ENCODE assay signal across 9 mouse cellular contexts in genomic region chr7:31053882-31054447, GRCm38 (mm10). TPM values are rescaled to one million over a fixed set of nuclear protein-coding genes. Genes with fewer than 3 reads are reported as not detected.
DNase-seq lines count a peak whose midpoint lies in the region; ATAC-seq lines count a peak whose summit lies in the region.
"Had no signal": no experiment of that assay in that cellular context is flagged by ENCODE, and none has a peak within 500 bp of the region (broad histone marks: within the 10 kb centered on the region; RNA-seq: fewer than 3 reads in every experiment).

No protein-coding gene starts in this region.

- no peak for ATAC-seq in heart, embryonic 11.5 days (replicated peaks; ENCODE audit: insufficient number of reproducible peaks, low FRiP score, low TSS enrichment)
- ATAC-seq in liver, embryonic 16.5 days (ENCODE audit: low read depth): no peak
- no peak for ATAC-seq in midbrain, embryonic 15.5 days (replicated peaks)
- ATAC-seq in hindbrain, embryonic 11.5 days (ENCODE audit: low FRiP score): no peak
- ATAC-seq in midbrain, embryonic 14.5 days (ENCODE audit: low FRiP score, low TSS enrichment): no peak

- no peaks in the 10 kb centered on the region for H3K9me3 ChIP-seq in heart, embryonic 11.5 days (replicated peaks; ENCODE audit: control insufficient read depth, low read length)
- H3K9me3 ChIP-seq in liver, embryonic 16.5 days (replicated peaks; ENCODE audit: control insufficient read depth, low read length): no peaks in the 10 kb centered on the region
- H3K9me3 ChIP-seq in midbrain, embryonic 15.5 days: no peaks in the 10 kb centered on the region
- H3K9me3 ChIP-seq in hindbrain, embryonic 11.5 days (ENCODE audit: control insufficient read depth, low read length): no peaks in the 10 kb centered on the region
- no peaks in the 10 kb centered on the region for H3K9me3 ChIP-seq in midbrain, embryonic 14.5 days (ENCODE audit: control insufficient read depth, low read length)

- WGBS in heart, embryonic 11.5 days (ENCODE audit: insufficient replicate concordance): 24% methylated on average over 10 of the region's 10 CpGs
- WGBS in liver, embryonic 16.5 days (ENCODE audit: insufficient replicate concordance): 40% methylated on average over 10 of the region's 10 CpGs
- 32% methylated on average over 10 of the region's 10 CpGs for WGBS in midbrain, embryonic 15.5 days
- WGBS in hindbrain, embryonic 11.5 days: 31% methylated on average over 10 of the region's 10 CpGs
- WGBS in midbrain, embryonic 14.5 days: 33% methylated on average over 10 of the region's 10 CpGs

- peak overlapping the region; percentile 58 for H3K4me2 ChIP-seq in heart, embryonic 11.5 days
- H3K4me2 ChIP-seq in liver, embryonic 16.5 days (ENCODE audit: low read depth, low read length): peak overlapping the region; percentile 50
- H3K4me2 ChIP-seq in midbrain, embryonic 15.5 days: no peak overlapping the region
- H3K4me2 ChIP-seq in hindbrain, embryonic 11.5 days (replicated peaks; ENCODE audit: low read depth, low read length): no peak overlapping the region
- no peak overlapping the region for H3K4me2 ChIP-seq in midbrain, embryonic 14.5 days (ENCODE audit: low read length)

- H3K9ac ChIP-seq in heart, embryonic 11.5 days (ENCODE audit: low read depth, low read length): peak overlapping the region; percentile 67
- H3K9ac ChIP-seq in liver, embryonic 16.5 days (ENCODE audit: low read depth, low read length): no peak overlapping the region
- H3K9ac ChIP-seq in midbrain, embryonic 15.5 days: no peak overlapping the region
- H3K9ac ChIP-seq in hindbrain, embryonic 11.5 days (ENCODE audit: low read depth, low read length): no peak overlapping the region
- no peak overlapping the region for H3K9ac ChIP-seq in midbrain, embryonic 14.5 days (replicated peaks; ENCODE audit: low read length)
- H3K9ac ChIP-seq: hindbrain, embryonic 14.5 days had no signal

- H3K27ac ChIP-seq in heart, embryonic 11.5 days (ENCODE audit: low read depth, low read length): peak overlapping the region; percentile 95
- H3K27ac ChIP-seq in liver, embryonic 16.5 days (ENCODE audit: low read length): peak overlapping the region; percentile 72; the same call in 1 of the 2 replicates
- H3K27ac ChIP-seq in midbrain, embryonic 15.5 days: no peak overlapping the region
- H3K27ac ChIP-seq in hindbrain, embryonic 11.5 days (ENCODE audit: low read depth, low read length): no peak overlapping the region
- no peak overlapping the region for H3K27ac ChIP-seq in midbrain, embryonic 14.5 days (replicated peaks; ENCODE audit: low read depth, low read length)
- H3K27ac ChIP-seq: hindbrain, embryonic 14.5 days had no signal

- no peaks in the 10 kb centered on the region for H3K36me3 ChIP-seq in heart, embryonic 11.5 days (ENCODE audit: control insufficient read depth, insufficient read depth, low read length)
- no peaks in the 10 kb centered on the region for H3K36me3 ChIP-seq in liver, embryonic 16.5 days (ENCODE audit: control insufficient read depth, insufficient read depth)
- no peaks in the 10 kb centered on the region for H3K36me3 ChIP-seq in midbrain, embryonic 15.5 days (replicated peaks)
- H3K36me3 ChIP-seq in hindbrain, embryonic 11.5 days (ENCODE audit: control insufficient read depth, insufficient read depth, low read length): no peaks in the 10 kb centered on the region
- no peaks in the 10 kb centered on the region for H3K36me3 ChIP-seq in midbrain, embryonic 14.5 days (ENCODE audit: control insufficient read depth, insufficient read depth, low read length)

- peak overlapping the region; percentile 43 for H3K4me3 ChIP-seq in heart, embryonic 11.5 days (ENCODE audit: low read depth, low read length)
- peak overlapping the region; percentile 11; the same call in 1 of the 2 replicates for H3K4me3 ChIP-seq in liver, embryonic 16.5 days (ENCODE audit: low read depth, low read length)
- H3K4me3 ChIP-seq in midbrain, embryonic 15.5 days: no peak overlapping the region
- H3K4me3 ChIP-seq in hindbrain, embryonic 11.5 days (ENCODE audit: low read depth, low read length): no peak overlapping the region
- no peak overlapping the region for H3K4me3 ChIP-seq in midbrain, embryonic 14.5 days (replicated peaks; ENCODE audit: low read depth, low read length)

- H3K27me3 ChIP-seq in heart, embryonic 11.5 days (ENCODE audit: control insufficient read depth, insufficient read depth, low read length): peaks cover 39% of the 10 kb centered on the region
- peaks cover 44% of the 10 kb centered on the region for H3K27me3 ChIP-seq in liver, embryonic 16.5 days (ENCODE audit: control insufficient read depth, insufficient read depth, low read depth, low read length)
- peaks cover 40% of the 10 kb centered on the region for H3K27me3 ChIP-seq in midbrain, embryonic 15.5 days (replicated peaks)
- H3K27me3 ChIP-seq in hindbrain, embryonic 11.5 days (ENCODE audit: control insufficient read depth, insufficient read depth, low read length): peaks cover 53% of the 10 kb centered on the region
- peaks cover 38% of the 10 kb centered on the region for H3K27me3 ChIP-seq in midbrain, embryonic 14.5 days (ENCODE audit: control insufficient read depth, insufficient read depth, low read length)

- H3K4me1 ChIP-seq in heart, embryonic 11.5 days (ENCODE audit: control insufficient read depth, insufficient read depth, low read length): peaks cover 39% of the 10 kb centered on the region
- peaks cover 6% of the 10 kb centered on the region for H3K4me1 ChIP-seq in liver, embryonic 16.5 days (ENCODE audit: control insufficient read depth, low read depth, low read length)
- H3K4me1 ChIP-seq in midbrain, embryonic 15.5 days: peaks cover 42% of the 10 kb centered on the region
- H3K4me1 ChIP-seq in hindbrain, embryonic 11.5 days (replicated peaks; ENCODE audit: control insufficient read depth, insufficient read depth, low read length): peaks cover 7% of the 10 kb centered on the region
- peaks cover 24% of the 10 kb centered on the region for H3K4me1 ChIP-seq in midbrain, embryonic 14.5 days (ENCODE audit: control insufficient read depth, insufficient read depth, low read length)

- peak; percentile 28 to 33 for DNase-seq in kidney, postnatal 25 days
- no peak for DNase-seq in kidney, postnatal 10 days
- DNase-seq in cerebellum, adult 8-10 months: peak; percentile 48
- no peak for DNase-seq in hindbrain, embryonic 11.5 days (ENCODE audit: low spot score)
- DNase-seq in midbrain, embryonic 14.5 days: no peak

RNA-seq across cellular contexts. Expression of gene Fxyd7, which starts 2.7 kb away (rescaled TPM):
- polyA plus RNA-seq in heart, embryonic 11.5 days (2014; fragmentation: Nextera tagmentation; extraction: Ambion mirVana): 2.5 and 4.9 TPM in 2 replicates
- polyA plus RNA-seq in liver, embryonic 16.5 days (2015; fragmentation: Nextera tagmentation; extraction: Ambion mirVana): 0.15 and 0.65 TPM in 2 replicates
- 174 and 186 TPM in 2 replicates for polyA plus RNA-seq in midbrain, embryonic 15.5 days (2015; fragmentation: Nextera tagmentation; extraction: Ambion mirVana)
- 8.7 and 12.6 TPM in 2 replicates for polyA plus RNA-seq in hindbrain, embryonic 11.5 days (2014; fragmentation: Nextera tagmentation; extraction: Ambion mirVana)
- 99.9 and 159 TPM in 2 replicates for polyA plus RNA-seq in midbrain, embryonic 14.5 days (2014; fragmentation: Nextera tagmentation; extraction: Ambion mirVana)

RNA-seq across cellular contexts. Expression of gene Fxyd1, which starts 3.0 kb away (rescaled TPM):
- 566 and 581 TPM in 2 replicates for polyA plus RNA-seq in heart, embryonic 11.5 days (2014; fragmentation: Nextera tagmentation; extraction: Ambion mirVana)
- 120 and 130 TPM in 2 replicates for polyA plus RNA-seq in liver, embryonic 16.5 days (2015; fragmentation: Nextera tagmentation; extraction: Ambion mirVana)
- 13.2 and 15.5 TPM in 2 replicates for polyA plus RNA-seq in midbrain, embryonic 15.5 days (2015; fragmentation: Nextera tagmentation; extraction: Ambion mirVana)
- polyA plus RNA-seq in hindbrain, embryonic 11.5 days (2014; fragmentation: Nextera tagmentation; extraction: Ambion mirVana): 15.6 and 18.1 TPM in 2 replicates
- 2.8 and 9.0 TPM in 2 replicates for polyA plus RNA-seq in midbrain, embryonic 14.5 days (2014; fragmentation: Nextera tagmentation; extraction: Ambion mirVana)

RNA-seq across cellular contexts. Expression of gene Lgi4, which starts 5.2 kb away (rescaled TPM):
- 0.13 and 0.34 TPM in 2 replicates for polyA plus RNA-seq in heart, embryonic 11.5 days (2014; fragmentation: Nextera tagmentation; extraction: Ambion mirVana)
- polyA plus RNA-seq in liver, embryonic 16.5 days (2015; fragmentation: Nextera tagmentation; extraction: Ambion mirVana): 0.02 and 0.12 TPM in 2 replicates
- 0.19 and 0.22 TPM in 2 replicates for polyA plus RNA-seq in midbrain, embryonic 15.5 days (2015; fragmentation: Nextera tagmentation; extraction: Ambion mirVana)
- 1.0 and 2.8 TPM in 2 replicates for polyA plus RNA-seq in hindbrain, embryonic 11.5 days (2014; fragmentation: Nextera tagmentation; extraction: Ambion mirVana)
- polyA plus RNA-seq in midbrain, embryonic 14.5 days (2014; fragmentation: Nextera tagmentation; extraction: Ambion mirVana): 0.16 and 0.17 TPM in 2 replicates

RNA-seq across cellular contexts. Expression of gene Fxyd5, which starts 11.7 kb away (rescaled TPM):
- 30.3 and 38.5 TPM in 2 replicates for polyA plus RNA-seq in heart, embryonic 11.5 days (2014; fragmentation: Nextera tagmentation; extraction: Ambion mirVana)
- 19.9 and 22.4 TPM in 2 replicates for polyA plus RNA-seq in liver, embryonic 16.5 days (2015; fragmentation: Nextera tagmentation; extraction: Ambion mirVana)
- polyA plus RNA-seq in midbrain, embryonic 15.5 days (2015; fragmentation: Nextera tagmentation; extraction: Ambion mirVana): 24.8 and 26.8 TPM in 2 replicates
- polyA plus RNA-seq in hindbrain, embryonic 11.5 days (2014; fragmentation: Nextera tagmentation; extraction: Ambion mirVana): 12.3 and 14.1 TPM in 2 replicates
- 7.9 and 10.8 TPM in 2 replicates for polyA plus RNA-seq in midbrain, embryonic 14.5 days (2014; fragmentation: Nextera tagmentation; extraction: Ambion mirVana)

RNA-seq across cellular contexts. Expression of gene Fxyd3, which starts 22.5 kb away (rescaled TPM):
- 0.38 and 1.8 TPM in 2 replicates for polyA plus RNA-seq in heart, embryonic 11.5 days (2014; fragmentation: Nextera tagmentation; extraction: Ambion mirVana)
- 0.51 and 1.1 TPM in 2 replicates for polyA plus RNA-seq in liver, embryonic 16.5 days (2015; fragmentation: Nextera tagmentation; extraction: Ambion mirVana)
- polyA plus RNA-seq in midbrain, embryonic 15.5 days (2015; fragmentation: Nextera tagmentation; extraction: Ambion mirVana): not detected in 2 replicates
- 6.3 and 8.6 TPM in 2 replicates for polyA plus RNA-seq in hindbrain, embryonic 11.5 days (2014; fragmentation: Nextera tagmentation; extraction: Ambion mirVana)
- not detected in 2 replicates for polyA plus RNA-seq in midbrain, embryonic 14.5 days (2014; fragmentation: Nextera tagmentation; extraction: Ambion mirVana)

Comparison
In these comparisons a context has a peak if more than half of its experiments do, and no peak if none do; other contexts are left out.
1. DNase-seq: peak in kidney, postnatal 25 days (2 of 2) and cerebellum, adult 8-10 months (single experiment); none in kidney, postnatal 10 days (single experiment), hindbrain, embryonic 11.5 days (single experiment) and midbrain, embryonic 14.5 days (single experiment).
2. H3K27ac ChIP-seq: peak in heart, embryonic 11.5 days (single experiment) and liver, embryonic 16.5 days (single experiment); none in midbrain, embryonic 15.5 days (single experiment), hindbrain, embryonic 11.5 days (single experiment) and midbrain, embryonic 14.5 days (single experiment).
3. H3K4me2 ChIP-seq: peak in heart, embryonic 11.5 days (single experiment) and liver, embryonic 16.5 days (single experiment); none in midbrain, embryonic 15.5 days (single experiment), hindbrain, embryonic 11.5 days (single experiment) and midbrain, embryonic 14.5 days (single experiment).
4. H3K4me3 ChIP-seq: peak in heart, embryonic 11.5 days (single experiment) and liver, embryonic 16.5 days (single experiment); none in midbrain, embryonic 15.5 days (single experiment), hindbrain, embryonic 11.5 days (single experiment) and midbrain, embryonic 14.5 days (single experiment).